Mouse (Mus musculus) brown adipose tissue, adult 24 weeks (tissue): ENCODE measurements around the gene Pcsk2. TPM values are rescaled to one million over a fixed set of nuclear protein-coding genes. Genes with fewer than 3 reads are reported as not detected.

Source experiments
- H3K27ac ChIP-seq: fragments of 200-500 bp; replicated peaks from 2 replicates; pipeline ENCODE4 v1.5.1; 2012; ENCODE audit warnings: low read depth, mild to moderate bottlenecking, low read length
- H3K4me1 ChIP-seq: fragments of 200-500 bp; 2 replicates; pipeline ENCODE4 v1.6.1; 2012; ENCODE audit warnings: low read length, mixed read lengths; ENCODE audit not compliant: control insufficient read depth, insufficient read depth, insufficient read length
- H3K4me3 ChIP-seq: fragments of 200-500 bp; 2 replicates; pipeline ENCODE4 v1.5.1; 2012; ENCODE audit warnings: low read depth, mild to moderate bottlenecking, low read length, moderate library complexity; ENCODE audit not compliant: insufficient read depth
- polyA plus RNA-seq: library from polyadenylated mRNA; stranded (reverse); fragments of >200 nt; gene quantifications from 2 replicates; pipeline ENCODE4 v1.2.4, GENCODE M21; 2012; ENCODE audit not compliant: missing spikeins, insufficient read depth, insufficient read length

Gene Pcsk2
- polyA plus RNA-seq, 1 experiment = not detected

DNA sequence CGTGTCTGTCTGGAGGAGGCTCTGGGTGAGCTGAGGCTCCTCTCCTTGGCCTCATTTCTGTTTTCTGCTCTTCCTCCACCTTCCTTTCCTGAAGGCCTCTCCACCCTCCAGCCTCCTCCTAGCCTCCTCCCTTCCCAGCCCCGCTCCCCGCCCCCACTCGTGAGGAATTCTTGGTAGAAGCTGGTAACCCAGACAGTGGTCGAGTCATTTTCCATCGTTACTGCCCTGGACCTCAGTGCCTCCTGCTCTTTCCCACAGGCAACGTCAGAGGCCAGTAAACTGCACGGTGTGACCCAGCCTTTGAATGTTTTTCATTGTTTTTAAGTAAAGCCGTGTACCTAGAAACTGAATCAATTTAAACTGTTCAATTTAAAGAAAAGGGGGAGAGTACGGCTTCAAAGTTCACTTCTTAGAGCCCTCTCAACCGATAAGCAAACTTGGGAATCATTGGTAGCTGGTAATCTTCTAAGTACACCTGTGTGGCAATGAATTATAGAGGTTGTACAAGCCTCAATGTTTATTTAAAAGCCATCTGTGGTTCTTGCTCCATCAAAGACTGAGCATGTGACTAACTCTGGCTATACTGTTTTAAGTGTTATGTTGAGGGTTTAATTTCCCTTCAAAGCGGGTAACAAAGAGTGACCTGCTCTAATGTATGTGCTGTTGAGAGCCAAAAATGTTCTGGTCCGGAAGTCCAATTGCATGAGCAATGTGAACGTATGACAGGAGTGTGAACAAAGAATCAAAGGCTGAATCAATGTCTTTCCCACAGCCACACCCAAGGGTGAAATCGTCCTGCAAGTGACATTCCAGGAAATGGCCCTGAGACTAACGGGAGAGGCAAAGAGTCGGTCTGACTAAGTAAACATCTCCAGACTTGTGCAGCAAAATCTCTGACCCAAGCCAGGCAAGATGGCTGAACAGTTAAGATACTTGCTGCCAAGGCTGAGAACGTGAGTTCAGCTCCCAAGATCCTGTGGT, 306.6 kb downstream of the Pcsk2 start:
- Histone ChIP-seq H3K4me3 (no peak overlapping the region), H3K27ac (no peak overlapping the region), H3K4me1 (no peaks in the 10 kb centered on the region)

DNA sequence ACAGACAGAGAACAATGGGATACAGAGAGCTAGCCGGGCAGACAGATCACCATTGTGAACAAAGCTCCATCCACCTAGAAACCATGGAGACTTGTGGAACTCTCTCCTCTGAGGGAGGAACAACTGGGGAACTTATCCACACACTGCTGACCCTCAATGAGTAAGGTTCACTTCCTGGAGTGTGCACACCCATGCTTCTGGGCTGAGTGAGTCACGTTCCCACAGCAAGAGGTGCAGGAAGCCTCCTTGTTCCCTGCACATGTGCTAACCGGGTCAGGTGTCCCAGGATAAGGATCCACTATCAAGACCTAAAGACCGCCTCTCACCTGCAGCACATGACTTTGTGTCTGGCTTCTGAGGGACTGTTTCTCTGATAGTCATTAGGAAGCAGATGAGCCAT, 307.5 kb downstream of the Pcsk2 start:
- H3K4me1 ChIP-seq = no peaks in the 10 kb centered on the region
- H3K4me3 ChIP-seq = no peak overlapping the region
- no peak overlapping the region for H3K27ac ChIP-seq

GRCm38 (mm10) chr2:143859166-143859565, 313.2 kb downstream of the Pcsk2 start:
- H3K27ac ChIP-seq = no peak overlapping the region
- 0 out of 2 replicates have a peak, but pooled peaks cover 3% of the 10 kb centered on the region for H3K4me1 ChIP-seq
- no peak overlapping the region for H3K4me3 ChIP-seq

DNA sequence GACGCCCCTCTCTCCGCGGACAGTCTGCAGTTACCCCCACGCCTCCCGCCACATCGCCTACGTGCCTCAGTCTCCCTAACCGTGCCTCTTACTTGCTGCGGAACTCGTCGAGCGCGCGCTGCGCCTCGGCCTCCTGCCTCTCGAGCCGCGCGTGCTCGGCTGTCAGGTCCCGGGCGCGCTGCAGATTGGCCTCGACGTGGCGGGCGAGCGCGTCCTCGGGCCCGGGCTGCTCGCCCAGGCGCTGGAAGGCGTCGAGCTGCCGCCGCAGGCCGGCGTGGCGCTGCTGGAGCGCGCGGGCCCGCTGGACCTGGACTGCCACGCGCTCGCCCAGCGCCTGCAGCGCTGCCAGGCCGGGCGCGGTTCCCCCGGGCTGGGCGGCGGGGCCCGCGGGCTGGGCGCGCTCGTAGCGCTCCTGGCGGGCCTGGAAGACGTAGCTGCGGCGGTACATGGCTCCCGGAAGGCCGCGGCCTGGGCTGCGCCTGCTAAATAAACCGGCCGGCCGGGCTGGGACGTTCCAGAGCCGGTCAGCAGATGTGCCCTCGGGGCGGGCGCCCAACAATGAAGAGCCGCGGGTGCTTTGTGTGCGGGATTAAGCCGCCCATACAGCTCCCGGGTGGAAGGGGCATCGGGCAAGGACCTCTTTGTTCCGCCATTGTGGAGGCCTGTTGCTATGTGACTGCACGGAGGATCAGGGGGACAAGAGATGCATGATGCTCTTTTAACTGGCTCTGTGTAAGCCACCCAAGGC, 316.7 kb downstream of the Pcsk2 start, which contains the start of gene Bfsp1:
Gene Bfsp1 (minus strand): TSS at position 690 of the 748 bp plus-strand sequence.
- Histone ChIP-seq H3K4me1 (0 out of 2 replicates have a peak, but pooled peaks cover 3% of the 10 kb centered on the region), H3K27ac (no peak within 1 kb of the TSS), H3K4me3 (peak within 1 kb of the TSS; percentile 50)

DNA sequence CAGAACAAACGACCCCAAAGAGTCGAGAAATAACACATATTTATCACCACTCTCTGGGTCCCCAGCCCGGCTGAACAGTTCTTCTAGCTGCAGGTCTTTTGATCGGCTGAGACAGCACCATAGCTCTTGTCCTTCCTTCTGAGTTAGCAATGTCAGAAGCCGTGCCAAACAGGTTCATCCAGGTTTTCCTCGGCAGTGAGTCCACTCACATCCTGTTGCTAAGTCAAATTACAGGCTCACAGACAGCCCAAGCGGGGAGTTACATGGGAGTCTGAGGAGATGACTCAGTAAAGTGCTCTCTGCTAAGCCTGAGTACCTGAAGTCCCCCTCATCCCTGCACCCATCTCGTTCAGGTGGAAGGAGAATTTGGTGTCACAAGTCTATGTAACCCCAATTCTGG, 318.6 kb downstream of the Pcsk2 start:
- no peak overlapping the region for H3K4me3 ChIP-seq
- 0 out of 2 replicates have a peak, but pooled peaks cover 3% of the 10 kb centered on the region for H3K4me1 ChIP-seq
- H3K27ac ChIP-seq = no peak overlapping the region
